Mouse (Mus musculus) spleen, adult 12 weeks (tissue): Measurements from ENCODE around the gene Gtf3a.
A peak's percentile ranks its signal among the peaks of the same experiment; 100 is the strongest.
"Not testable (repeated sequence)": the region's sequence is repeated elsewhere in the genome, so short reads cannot be mapped to it uniquely, and the experiment has no call there.

Source experiments
- DNase-seq: peaks from one replicate; pipeline ENCODE4 v3.0.0; 2022; ENCODE audit warnings: low spot score

Gene Gtf3a

DNA sequence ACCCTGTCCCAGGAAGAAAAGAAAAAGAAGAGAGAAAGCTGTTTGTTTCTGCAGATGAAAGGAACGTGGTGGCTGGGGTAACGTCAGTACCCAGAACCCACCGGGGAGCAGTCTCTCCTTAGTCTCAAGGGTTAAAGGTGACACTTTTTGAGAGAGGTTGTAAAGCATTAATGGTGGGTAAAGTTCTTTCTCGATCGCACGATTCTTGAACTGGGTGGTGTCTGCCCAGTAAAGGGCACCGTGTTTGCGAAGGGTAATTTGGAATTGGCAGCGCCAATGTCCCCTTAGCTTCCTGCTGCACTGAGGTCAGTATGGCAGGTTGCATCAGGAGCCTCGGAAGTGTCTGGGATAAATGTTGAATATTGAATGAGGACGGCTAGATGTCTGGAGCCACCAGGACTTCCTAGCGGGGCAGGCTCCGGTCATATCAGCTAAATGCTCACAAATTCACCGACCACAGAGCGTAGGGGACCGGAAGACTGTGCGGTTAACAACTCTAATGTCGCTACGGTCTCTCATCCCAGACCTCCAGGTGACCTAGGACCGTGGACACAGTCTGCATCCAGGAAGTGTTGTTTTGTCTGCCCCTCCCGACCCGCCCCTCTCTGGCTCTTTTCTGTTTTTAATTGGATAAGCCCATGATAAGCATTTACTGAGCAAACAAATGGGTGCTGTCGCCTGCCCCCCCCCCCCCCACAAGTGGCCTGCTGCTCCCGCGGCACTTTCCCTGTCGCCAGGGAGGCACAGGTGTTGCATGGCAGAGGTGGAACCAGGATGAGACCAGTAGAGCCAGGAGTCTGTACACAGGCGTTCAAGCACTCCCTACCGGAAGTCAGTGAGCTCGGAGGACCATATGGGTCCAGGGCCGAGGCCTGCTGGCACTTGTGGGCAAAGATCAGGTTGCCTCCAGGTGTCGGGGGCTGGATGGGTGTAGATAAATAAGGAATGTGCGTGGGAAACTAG is 10.6 kb upstream of the Gtf3a start:
- DNase-seq = no peak

DNA sequence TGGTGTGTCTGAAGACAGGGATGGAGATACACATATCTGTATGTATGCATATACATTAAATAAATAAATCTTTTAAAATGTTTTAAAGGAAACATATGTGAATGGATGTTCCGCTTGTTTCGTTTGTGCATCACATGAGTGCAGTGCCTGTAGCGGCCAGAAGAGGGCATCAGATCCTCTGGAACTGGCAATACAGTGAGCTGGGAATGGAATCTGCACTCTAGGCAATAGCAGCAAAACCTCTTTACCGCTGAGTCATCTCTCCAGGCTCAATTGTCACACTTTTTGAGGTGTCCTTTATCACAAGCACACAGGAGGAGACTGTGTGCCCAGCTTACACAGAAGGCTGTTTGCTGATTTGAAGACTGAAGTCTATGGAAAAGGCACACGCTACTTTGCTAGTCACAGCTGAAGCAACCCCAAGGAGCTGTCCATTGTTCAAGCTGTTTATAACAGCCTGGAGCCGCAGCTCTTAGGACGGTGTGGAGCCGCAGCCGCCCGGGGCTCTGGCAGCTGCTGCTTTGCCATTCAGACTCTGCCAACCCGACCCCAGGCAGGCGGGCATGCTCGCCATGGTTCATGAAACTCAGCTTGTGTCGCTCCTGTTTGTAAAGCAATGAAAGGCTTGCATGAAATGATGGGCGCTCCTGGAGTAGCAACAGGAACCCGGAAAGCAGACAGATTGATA is 9.2 kb upstream of the Gtf3a start:
- DNase-seq = no peak

DNA sequence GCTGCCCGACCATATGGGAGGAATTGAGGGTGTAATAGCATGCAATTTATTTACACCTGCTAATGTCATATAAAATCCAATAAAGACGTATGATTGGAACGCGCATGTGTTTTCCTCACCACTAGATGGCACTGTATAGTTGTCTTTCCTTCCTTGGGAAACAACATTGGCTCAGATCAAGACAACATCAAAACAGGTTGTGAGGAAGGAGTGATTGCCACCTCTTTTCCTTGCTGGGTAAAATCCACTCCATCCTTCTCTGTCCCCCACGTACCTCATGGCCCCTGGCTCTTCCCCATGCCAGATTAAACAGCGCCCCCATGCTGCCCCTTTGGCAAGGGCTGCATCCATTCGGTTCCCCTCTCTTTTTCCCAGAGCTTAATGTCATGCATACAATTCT is 8.2 kb upstream of the Gtf3a start:
- DNase-seq = no peak

DNA sequence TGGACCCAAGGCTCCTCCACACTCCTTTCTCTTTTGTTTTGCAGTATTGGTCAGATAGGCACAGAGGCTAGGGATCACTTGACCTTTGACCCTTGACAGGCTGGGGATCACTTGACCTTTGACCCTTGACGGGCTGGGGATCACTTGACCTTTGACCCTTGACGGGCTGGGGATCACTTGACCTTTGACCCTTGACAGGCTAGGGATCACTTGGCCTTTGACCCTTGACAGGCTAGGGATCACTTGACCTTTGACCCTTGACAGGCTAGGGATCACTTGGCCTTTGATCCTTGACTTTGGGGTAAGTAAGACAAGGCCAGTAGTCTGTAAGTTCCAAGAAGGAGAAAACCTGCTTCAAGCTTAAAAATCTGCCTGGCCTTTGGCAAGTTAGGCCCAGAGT is 6.5 kb upstream of the Gtf3a start:
- not testable (repeated sequence) for DNase-seq

DNA sequence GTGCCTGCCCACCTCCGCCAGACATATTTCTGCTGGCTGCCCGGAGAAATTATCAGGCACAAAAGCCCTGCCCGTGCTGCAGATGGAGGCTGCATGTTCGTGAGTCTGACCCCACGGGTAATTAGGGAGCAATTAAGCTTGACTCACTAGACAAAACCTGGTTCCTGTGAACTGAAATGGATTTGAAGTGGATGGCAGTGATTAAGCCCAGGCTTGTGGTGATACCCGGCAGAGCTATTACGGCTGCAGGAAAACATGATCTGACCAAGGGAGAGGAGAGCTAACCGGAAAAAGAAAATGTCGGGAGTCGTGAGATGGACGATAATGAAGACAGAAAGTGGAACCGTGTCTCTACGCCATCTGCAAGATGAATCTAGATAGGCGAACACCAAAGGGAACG is 5.5 kb upstream of the Gtf3a start:
- no peak for DNase-seq

DNA sequence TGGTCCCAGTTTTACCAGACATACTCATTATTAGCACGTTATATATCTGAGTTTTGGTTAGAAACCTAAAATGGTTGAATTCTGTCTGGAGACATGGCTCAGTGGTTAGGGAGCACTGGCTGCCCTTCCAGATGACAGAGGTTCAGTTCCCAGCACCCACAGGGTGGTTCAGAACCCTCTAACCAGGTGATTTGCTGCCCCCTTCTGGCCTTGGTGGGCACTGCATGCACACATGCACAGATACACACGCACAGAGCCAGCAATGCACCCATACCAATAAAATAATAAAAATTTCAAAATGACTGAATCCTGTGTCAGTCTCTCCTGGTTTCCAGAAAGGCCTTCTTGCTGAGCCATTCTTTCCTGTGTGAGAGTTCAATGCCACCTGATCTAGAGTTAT is 3.9 kb upstream of the Gtf3a start:
- no peak for DNase-seq

DNA sequence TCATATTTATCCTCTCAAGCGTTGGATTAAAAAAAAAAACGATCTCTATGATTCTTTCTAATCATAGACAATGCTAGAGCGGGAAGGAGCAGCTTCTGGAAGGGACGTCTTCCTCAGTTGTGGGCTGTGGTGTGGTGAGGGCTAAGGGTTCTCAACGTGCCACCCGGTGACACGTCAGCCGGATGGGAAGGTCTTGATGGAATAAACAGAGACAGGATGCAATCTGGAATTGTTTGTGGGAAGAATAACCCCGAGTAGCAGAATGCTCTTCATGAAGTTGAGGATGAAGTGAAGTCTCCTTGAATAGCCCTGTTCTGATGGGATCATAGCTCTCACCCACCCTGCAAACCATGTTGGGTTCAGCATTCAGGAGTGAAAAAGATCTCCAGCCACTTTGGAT is 1.8 kb upstream of the Gtf3a start:
- no peak for DNase-seq

DNA sequence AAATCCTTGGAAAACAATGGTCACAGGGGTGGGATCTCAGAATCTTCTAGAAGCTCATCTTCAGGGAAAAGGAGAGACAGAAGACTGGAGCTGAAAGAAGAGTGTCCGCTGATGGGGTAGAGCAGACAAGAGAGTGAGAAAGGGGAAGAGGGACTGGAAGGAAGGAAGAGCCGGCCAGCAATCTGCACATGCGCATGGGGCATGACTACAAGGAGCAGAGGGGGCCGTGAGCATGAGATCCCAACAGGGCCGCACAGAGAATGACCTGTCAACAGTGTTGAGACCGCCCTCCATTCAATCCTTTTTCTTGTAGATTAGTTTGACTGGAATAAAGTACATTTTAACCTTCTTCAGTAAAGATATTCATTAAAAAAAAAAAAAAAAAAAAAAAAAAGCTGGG is 960 bp upstream of the Gtf3a start:
- no peak for DNase-seq

DNA sequence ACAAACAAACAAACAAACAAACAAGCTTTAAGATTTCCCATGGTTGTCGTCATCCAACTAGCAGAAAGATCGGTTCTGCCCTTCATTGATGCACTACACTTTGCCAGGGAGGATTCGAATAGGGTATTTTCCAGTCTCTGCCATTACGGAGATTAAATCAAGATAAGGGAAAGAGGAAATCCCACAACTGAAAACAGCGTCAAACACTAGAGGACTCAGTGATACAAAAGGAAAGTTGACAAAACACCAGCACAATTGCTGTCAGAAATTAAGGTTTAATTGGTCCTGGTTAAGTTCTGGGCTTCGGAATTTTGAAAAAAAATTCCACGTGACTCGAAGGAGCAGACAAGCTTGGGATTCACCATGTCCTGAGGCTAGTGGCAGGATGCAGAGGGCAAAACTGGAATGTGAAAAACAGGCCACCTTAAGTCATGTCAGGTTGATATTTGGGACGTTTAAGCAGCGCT is 383 bp upstream of the Gtf3a start:
- DNase-seq = no peak

DNA sequence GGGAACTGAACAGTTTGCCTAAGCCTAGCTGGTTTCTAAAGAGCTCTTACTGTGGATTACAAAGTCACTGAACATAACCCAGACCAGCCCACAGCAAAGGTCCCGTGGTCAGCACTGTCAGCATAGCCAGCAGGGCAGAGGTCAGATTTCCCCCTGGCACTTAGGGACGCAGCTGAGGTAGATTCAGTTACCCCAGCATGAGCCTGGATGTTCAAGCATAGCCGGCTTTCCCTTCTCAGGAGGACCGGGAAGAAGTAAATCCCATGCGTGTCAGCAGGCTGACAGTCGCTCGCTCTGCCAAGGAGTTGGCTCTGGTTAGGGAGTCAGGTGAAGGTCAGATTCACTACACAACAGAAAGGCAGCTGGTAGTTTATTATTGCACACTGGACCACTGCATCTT is 6.1 kb downstream of the Gtf3a start:
- no peak for DNase-seq

DNA sequence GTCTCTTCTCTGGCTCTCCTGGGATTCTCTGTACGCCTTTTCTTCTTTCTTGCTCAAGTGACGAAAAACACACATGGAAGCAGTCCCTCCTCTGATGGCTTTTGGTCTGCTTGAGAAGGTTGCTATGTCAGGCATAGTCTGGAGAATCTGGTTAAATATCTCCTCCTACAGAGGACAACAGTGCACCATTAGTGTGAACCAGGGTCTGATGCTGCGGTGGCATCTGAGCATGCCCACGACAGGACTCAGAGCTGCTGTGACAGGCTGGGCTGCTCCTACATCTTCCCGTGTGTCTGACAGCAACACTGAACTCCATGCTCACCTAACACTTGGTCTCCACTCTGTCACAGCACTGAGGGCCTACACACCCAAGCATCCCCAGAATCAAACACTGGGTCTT is 7.2 kb downstream of the Gtf3a start:
- DNase-seq = no peak

DNA sequence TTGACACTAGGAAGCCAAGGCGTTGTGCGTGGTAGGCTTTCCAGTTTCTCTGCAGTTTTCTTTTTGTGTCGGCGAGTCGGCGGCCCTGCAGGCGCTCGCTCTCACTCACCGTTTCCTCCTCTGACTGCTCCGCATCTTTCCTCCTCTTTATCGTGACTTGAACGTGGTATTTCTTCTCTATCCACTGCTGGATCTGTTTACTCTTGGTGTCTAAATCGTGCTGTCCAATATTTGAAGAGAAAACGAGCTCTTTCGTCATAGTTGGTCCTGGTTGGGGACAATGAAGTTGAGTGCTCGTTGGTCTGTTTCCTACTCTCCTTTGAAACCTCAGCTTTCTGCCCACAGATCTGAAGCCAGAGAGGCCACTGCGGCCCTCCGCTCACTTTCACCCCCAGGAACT is 8.2 kb downstream of the Gtf3a start:
- no peak for DNase-seq

DNA sequence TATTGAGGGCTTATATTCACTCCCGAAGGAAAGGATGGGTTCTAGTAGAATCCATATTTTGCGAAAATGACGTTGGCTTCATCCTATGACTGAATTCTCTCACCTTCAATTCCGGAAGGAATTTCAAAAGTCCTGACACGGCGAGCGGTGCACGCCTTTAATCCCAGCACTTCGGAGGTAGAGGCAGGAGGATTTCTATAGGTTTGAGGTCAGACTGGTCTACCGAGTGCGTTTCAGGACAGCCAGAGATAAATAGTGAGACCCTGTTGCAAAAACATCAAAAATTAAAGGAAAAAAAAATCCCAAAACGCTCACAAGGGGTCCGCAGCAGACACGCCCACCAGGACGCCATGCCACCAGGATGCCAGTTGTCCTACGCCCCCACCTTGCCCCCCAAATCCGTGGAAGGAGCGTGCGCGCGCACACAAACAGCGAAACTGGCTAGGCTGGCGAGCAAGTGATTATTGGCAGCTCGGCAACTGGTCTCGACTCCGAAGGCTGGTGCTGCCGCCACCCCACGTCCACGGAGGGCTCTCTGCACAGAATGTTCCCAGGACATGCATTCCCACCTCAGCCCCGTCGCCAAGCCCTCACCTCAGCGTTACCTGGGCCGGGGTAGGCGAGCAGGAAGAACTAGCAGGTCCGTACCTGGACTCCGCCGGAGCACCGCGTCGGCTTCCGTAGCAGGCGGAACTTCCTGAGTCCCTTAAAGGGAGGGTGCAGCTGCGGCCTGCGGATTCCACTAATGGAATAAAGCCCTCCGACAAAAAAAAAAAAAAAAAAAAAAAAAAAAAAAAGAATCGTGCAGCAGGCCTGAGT is 14.9 kb downstream of the Gtf3a start, which contains the start of gene Mtif3:
Gene Mtif3 (minus strand): TSS at position 683 of the 819 bp plus-strand sequence.
- DNase-seq = peak; percentile 77

DNA sequence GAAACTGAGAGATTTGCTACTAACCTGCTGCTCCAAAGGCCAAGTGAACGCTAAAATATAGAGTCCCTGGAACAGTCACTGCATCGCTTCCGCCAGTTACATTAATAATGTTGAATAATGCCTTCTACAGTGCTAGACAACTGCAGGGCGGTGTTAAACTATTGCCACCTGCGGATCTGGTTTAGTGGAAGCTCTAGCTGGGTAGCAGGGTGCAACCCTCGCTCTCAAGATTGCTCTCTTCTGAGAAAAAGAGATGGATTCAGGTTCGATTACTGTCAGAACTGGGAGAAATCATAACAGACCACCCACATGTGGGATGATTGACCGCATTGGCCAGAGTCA is 15.5 kb downstream of the Gtf3a start:
- DNase-seq = no peak

DNA sequence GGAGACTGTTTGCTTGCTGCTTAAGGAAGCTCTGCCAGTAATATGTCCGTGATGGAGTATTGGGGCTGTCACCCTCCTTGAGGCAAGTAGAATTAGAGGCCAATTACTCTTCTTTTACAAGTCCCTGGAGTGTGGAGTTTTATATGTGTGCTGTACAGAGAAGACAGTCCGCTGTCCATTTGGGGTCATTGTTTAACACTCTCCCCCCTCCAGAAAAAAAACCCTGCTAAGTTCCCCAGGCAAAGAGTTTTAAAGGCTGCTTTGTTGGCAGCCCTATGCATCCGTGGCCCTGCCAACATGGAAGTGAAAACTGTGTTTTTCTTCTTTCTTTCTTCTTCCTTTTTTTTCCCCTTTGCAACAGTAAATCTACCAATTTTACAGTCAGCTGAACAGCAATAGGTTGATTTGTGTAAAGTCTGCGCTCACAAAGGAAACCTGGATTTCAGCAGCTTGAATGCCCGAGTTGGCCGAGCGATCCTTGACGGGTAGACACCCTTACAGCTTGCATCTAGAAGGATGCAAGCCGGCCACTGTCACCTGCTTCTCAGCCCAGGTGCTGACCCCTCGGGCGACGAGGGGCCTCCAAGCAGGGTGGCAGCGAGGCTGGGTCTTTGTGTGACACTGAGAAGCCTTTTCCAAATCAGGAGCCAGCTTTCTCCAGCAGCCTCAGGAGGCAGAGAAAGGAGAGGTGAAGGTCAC is 20.4 kb downstream of the Gtf3a start:
- DNase-seq = no peak

DNA sequence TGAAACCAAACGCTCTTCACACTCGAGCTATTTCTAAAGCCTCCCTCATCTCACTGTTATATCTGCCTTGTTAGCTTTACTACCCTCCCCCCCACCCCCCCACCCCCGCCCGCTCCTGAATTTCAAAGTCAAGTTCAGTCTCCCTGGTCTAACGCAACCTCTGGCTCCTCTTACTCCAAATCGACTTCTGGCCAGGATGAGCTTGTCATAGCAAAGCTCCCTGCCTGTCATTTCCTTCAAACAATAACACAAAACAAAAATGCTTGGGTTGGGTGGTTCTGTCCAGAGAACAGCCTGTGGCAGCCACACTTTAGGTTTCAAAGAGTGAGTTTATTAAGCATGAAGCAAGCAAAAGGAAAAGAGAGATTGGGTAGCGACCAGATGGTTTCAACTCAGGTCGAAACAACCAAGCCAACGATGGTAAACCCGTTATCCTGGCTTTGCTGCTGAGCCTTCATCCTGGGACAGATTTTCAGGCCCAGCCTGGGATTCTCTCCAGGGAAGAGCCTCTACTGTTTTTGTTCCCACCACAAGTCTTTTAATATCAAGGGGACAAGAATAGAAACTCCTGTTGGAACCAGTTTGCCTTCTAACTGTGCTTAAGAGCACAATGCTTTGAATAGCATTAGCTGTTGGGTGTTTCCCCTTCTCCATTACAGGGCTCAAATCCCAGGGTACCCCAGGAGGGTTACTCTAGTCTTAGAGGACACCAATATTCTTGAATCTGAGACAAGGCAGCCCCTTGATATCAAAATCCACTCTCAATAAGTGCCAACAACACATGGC is 23.5 kb downstream of the Gtf3a start:
- no peak for DNase-seq

DNA sequence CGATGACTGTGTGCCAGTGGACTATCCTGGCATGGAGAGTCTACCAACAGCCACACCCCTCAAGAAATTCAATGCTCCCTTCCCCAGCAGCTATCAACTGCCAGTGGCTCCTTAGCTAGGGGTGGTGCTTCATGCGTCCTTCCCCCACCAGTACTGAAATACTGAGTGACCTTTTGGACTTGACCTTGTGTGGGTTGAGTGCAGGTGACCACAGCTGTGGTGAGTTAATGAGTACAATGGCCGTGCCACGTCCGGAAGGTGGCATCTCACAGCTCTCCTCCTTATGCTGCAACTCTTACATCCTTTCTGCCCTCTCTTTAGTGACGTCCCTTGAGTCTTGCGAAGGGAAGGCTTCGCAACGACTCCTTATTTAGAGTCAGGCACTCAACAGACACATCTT is 24.9 kb downstream of the Gtf3a start:
- no peak for DNase-seq

DNA sequence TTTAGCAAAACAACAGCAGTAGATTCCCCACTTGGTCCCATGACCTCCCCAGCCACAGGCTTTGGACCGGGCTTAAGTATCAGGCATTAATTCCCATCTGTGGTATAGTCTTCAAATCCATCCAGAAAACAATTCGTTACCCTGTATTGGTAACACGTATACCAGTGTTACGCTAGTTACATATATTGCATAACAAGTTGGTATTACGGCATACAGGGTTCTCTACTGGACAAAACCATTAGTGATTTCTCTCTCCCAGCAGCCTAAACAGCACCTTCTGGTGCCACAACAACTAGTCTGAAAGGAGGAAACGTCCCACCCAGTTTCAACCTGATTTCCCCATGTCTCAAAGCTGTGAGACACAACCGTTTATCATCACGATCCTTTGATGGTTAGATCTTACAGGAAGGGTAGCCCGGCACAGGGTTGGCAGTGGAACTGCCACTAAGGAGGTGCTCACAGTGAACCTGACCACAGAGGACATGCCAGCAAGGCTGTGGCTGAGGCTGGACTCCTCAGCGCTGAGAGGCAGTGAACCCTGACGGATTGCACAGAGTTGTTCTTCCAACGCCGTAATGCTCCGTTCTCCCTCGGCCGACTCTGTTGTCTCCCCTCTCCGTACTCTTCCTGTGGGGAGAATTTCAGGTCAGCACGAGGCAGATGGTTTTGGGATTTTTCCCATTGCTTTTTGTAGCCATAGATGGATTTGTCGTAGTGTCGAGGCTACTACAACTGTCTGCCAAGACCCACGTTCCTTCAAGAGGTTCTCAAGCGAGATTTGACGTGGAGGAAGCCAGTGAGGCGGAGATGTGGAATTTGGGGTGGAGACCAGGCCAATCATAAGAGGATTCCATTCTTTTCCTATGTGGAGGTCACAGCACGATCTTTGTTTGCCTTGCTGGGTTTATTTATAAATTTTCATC is 25.7 kb downstream of the Gtf3a start:
- no peak for DNase-seq

DNA sequence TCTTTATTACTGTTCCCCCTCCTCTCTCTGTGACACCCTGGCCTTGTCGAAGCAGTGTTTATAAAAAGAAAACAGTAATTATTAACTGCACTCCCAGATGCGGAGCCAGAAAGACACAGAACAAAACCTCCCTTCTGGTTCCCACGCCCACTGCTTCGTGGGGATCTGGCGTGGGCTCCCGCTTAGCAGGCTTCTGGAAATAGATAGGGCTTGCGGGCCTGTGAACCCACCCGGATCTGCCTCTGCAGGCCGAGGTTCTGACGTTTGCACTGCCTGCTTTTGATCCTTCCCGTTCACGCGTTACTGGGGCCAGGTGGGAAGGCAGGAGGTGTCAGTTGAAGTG is 26.3 kb downstream of the Gtf3a start:
- DNase-seq = no peak

DNA sequence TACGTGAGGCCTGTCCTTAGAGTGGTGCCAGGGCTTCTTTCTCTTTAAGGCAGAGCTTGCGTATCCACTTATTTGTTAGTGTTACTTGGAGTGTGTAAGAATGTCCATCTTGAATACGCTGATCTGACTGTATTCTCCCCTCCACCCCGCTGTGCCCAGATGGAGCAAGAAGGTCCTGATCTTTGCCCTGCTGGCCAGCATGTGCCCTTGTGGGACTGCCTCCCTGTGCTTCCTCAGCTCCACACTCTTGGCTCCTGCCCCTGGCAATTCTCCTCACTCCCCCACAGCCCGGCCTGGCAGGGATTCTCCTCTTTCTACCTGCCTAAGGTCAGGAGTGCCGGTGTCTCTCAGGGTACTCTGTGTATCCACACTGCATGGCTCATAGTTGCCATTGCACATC is 32.9 kb downstream of the Gtf3a start:
- DNase-seq = no peak
